Mouse (Mus musculus) heart, adult 2 months (tissue): ENCODE measurements around the gene Slc38a10.

Experiments used
- CTCF ChIP-seq: fragments of 200-600 bp; IDR thresholded peaks from 2 replicates; pipeline ENCODE4 v1.8.1; 2022; ENCODE audit warnings: antibody characterized with exemption, mild to moderate bottlenecking, moderate library complexity
- POLR2A ChIP-seq: fragments of 200-500 bp; IDR thresholded peaks from 2 replicates; pipeline ENCODE4 v1.6.1; 2011; ENCODE audit warnings: mild to moderate bottlenecking, low read depth, low read length, control low read depth; ENCODE audit not compliant: insufficient read depth

DNA sequence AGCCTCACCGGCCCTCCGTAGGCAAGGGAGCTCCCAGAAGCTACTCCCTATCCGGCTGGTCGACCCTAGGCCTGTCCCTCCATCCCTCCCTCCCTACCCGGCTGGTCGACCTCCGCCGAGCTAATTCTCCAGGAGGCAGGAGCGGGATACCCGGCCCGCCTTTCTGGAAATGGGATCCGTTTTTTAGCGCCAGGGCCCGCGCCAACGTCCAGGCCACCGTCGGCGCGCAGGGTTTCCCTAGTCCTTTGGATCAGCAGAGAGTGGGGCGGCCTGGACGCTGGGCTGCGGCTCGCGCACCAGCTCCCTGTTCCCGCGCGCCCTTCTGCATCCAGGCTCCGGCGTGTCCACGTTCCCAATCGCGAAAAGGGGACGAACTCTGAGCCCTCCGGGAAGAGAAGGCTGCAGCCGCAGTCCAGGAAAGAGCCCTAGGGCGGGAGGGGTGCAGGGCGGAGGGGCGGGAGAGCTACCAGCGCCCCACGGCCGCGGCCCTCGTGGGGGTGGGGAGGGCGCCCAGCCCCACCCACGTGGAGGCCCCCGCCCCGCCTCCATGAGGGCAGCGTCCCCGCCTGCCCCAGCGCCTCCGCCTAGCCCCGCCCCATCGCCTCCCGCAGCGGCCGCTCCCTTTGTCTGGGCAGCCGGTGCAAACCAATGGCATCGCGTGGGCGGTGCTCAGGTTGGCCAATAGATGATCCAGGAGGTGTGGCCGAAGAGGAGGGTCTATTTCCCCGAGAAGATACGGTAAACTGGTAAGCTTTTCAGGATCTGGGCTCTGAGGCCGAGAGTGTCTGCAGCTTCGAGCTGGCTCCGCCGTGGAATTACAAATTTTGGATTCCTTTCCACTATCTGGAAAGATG lies 38.5 kb upstream of the Slc38a10 start:
- TF ChIP-seq CTCF (no peak), POLR2A (peak; percentile 98)
